Comparison of ENCODE assay signal across 23 mouse cellular contexts in genomic region chr3:92429323-92429722, GRCm38 (mm10). TPM values are rescaled to one million over a fixed set of nuclear protein-coding genes. Genes with fewer than 3 reads are reported as not detected.
DNase-seq lines count a peak whose midpoint lies in the region; ATAC-seq and TF ChIP-seq lines count a peak whose summit lies in the region.
"Had no signal": no experiment of that assay in that cellular context is flagged by ENCODE, and none has a peak within 500 bp of the region (broad histone marks: within the 10 kb centered on the region; RNA-seq: fewer than 3 reads in every experiment).

Gene Gm9774 (minus strand): TSS chr3:92429423.

- no peaks in the 10 kb centered on the region for H3K79me2 ChIP-seq in myocyte (ENCODE audit: control insufficient read depth, insufficient read depth)

- H3K4me2 ChIP-seq in hindbrain, embryonic 12.5 days (replicated peaks), result no peak within 1 kb of the TSS
- no peak within 1 kb of the TSS for H3K4me2 ChIP-seq in hindbrain, embryonic 11.5 days (replicated peaks; ENCODE audit: low read depth, low read length)
- H3K4me2 ChIP-seq in myocyte (ENCODE audit: low read depth), result no peak within 1 kb of the TSS
- no peak within 1 kb of the TSS for H3K4me2 ChIP-seq in kidney, embryonic 15.5 days
- H3K4me2 ChIP-seq: heart, embryonic 11.5 days; limb, embryonic 13.5 days; lung, embryonic 15.5 days; midbrain, embryonic 15.5 days had no signal

- no peak within 1 kb of the TSS for H3K4me3 ChIP-seq in hindbrain, embryonic 12.5 days
- no peak within 1 kb of the TSS for H3K4me3 ChIP-seq in hindbrain, embryonic 11.5 days (ENCODE audit: low read depth, low read length)
- H3K4me3 ChIP-seq in E14TG2a.4 (replicated peaks; ENCODE audit: low read length) (peak within 1 kb of the TSS; percentile 29; the same call in 1 of the 2 replicates), myocyte (no peak within 1 kb of the TSS)
- no peak within 1 kb of the TSS for H3K4me3 ChIP-seq in bone marrow, adult 2 months (replicated peaks; ENCODE audit: control insufficient read depth, low read depth, low read length)
- H3K4me3 ChIP-seq in kidney, embryonic 15.5 days (replicated peaks), result no peak within 1 kb of the TSS
- H3K4me3 ChIP-seq: erythroblast, embryonic 14.5 days; limb, embryonic 13.5 days; lung, embryonic 15.5 days; midbrain, embryonic 15.5 days had no signal

- no peak for ATAC-seq in hindbrain, embryonic 12.5 days (ENCODE audit: low FRiP score)
- ATAC-seq in hindbrain, embryonic 11.5 days (ENCODE audit: low FRiP score), result no peak
- ATAC-seq in kidney, embryonic 15.5 days (replicated peaks; ENCODE audit: low FRiP score), result no peak
- ATAC-seq: activated CD4-positive, CD25-positive, alpha-beta regulatory T cell, adult 4 months; forebrain, postnatal 0 days; midbrain, embryonic 15.5 days had no signal

- no peaks in the 10 kb centered on the region for H3K9me3 ChIP-seq in hindbrain, embryonic 12.5 days (replicated peaks)
- no peaks in the 10 kb centered on the region for H3K9me3 ChIP-seq in hindbrain, embryonic 11.5 days (ENCODE audit: control insufficient read depth, low read length)
- no peaks in the 10 kb centered on the region for H3K9me3 ChIP-seq in E14TG2a.4 (ENCODE audit: low read length)
- H3K9me3 ChIP-seq in kidney, embryonic 15.5 days (replicated peaks), result no peaks in the 10 kb centered on the region
- H3K9me3 ChIP-seq: limb, embryonic 13.5 days; lung, embryonic 15.5 days; midbrain, embryonic 15.5 days had no signal

- H3K27me3 ChIP-seq in hindbrain, embryonic 12.5 days, result no peaks in the 10 kb centered on the region
- H3K27me3 ChIP-seq in hindbrain, embryonic 11.5 days (ENCODE audit: control insufficient read depth, insufficient read depth, low read length), result no peaks in the 10 kb centered on the region
- H3K27me3 ChIP-seq in E14TG2a.4 (ENCODE audit: insufficient read depth, low read length) (no peaks in the 10 kb centered on the region), myocyte (ENCODE audit: control insufficient read depth, insufficient read depth, insufficient read length) (no peaks in the 10 kb centered on the region)
- no peaks in the 10 kb centered on the region for H3K27me3 ChIP-seq in kidney, embryonic 15.5 days
- H3K27me3 ChIP-seq: limb, embryonic 13.5 days; lung, embryonic 15.5 days; midbrain, embryonic 15.5 days had no signal

- no peak within 1 kb of the TSS for H3K27ac ChIP-seq in hindbrain, embryonic 12.5 days
- H3K27ac ChIP-seq in hindbrain, embryonic 11.5 days (ENCODE audit: low read depth, low read length), result no peak within 1 kb of the TSS
- H3K27ac ChIP-seq in bone marrow, adult 2 months (ENCODE audit: control insufficient read depth, insufficient read depth, low read depth, low read length, poor library complexity), result no peak within 1 kb of the TSS
- H3K27ac ChIP-seq in kidney, embryonic 15.5 days, result no peak within 1 kb of the TSS
- H3K27ac ChIP-seq: kidney, postnatal 0 days; limb, embryonic 13.5 days; liver, embryonic 14.5 days; lung, embryonic 15.5 days; midbrain, embryonic 15.5 days had no signal

- TF ChIP-seq POLR2A in bone marrow, adult 2 months (IDR thresholded peaks at IDR 0.05; ENCODE audit: borderline replicate concordance, control insufficient read depth, low read depth, low read length), result no peak
- TF ChIP-seq POLR2A in myocyte (IDR thresholded peaks at IDR 0.05; ENCODE audit: insufficient read length, low read depth), result no peak

- 93% methylated on average over 6 of the region's 6 CpGs for whole genome bisulfite sequencing in hindbrain, embryonic 12.5 days
- 88% methylated on average over 6 of the region's 6 CpGs for WGBS in hindbrain, embryonic 11.5 days
- 86% methylated on average over 6 of the region's 6 CpGs for WGBS in bone marrow, adult 2 months
- WGBS in kidney, embryonic 15.5 days, result 94% methylated on average over 6 of the region's 6 CpGs

- DNase-seq in hindbrain, embryonic 11.5 days (ENCODE audit: low spot score), result no peak
- DNase-seq in neural tube, embryonic 10.5 days (ENCODE audit: extremely low spot score, low spot score), result no peak
- DNase-seq: adrenal gland, postnatal 10 days; cerebellum, adult 18-20 months; cerebellum, postnatal 36 days; forebrain, postnatal 0 days; heart, postnatal 14 days; kidney, adult 11 months; right cerebral cortex, adult 18-20 months; thymus, postnatal 36 days had no signal

- TF ChIP-seq CTCF in E14TG2a.4 (conservative IDR thresholded peaks at IDR 0.05; ENCODE audit: low read length), result no peak
- TF ChIP-seq CTCF in bone marrow, adult 2 months (IDR thresholded peaks at IDR 0.05; ENCODE audit: control insufficient read depth, insufficient read depth, low read length), result no peak

- H3K4me1 ChIP-seq in hindbrain, embryonic 12.5 days, result no peaks in the 10 kb centered on the region
- no peaks in the 10 kb centered on the region for H3K4me1 ChIP-seq in hindbrain, embryonic 11.5 days (replicated peaks; ENCODE audit: control insufficient read depth, insufficient read depth, low read length)
- no peaks in the 10 kb centered on the region for H3K4me1 ChIP-seq in E14TG2a.4 (replicated peaks; ENCODE audit: low read depth, low read length)
- H3K4me1 ChIP-seq in bone marrow, adult 2 months (ENCODE audit: control insufficient read depth, insufficient read depth, low read length), result no peaks in the 10 kb centered on the region
- H3K4me1 ChIP-seq in kidney, embryonic 15.5 days, result no peaks in the 10 kb centered on the region
- H3K4me1 ChIP-seq: limb, embryonic 13.5 days; lung, embryonic 15.5 days; midbrain, embryonic 15.5 days had no signal

- no peaks in the 10 kb centered on the region for H3K36me3 ChIP-seq in hindbrain, embryonic 12.5 days
- H3K36me3 ChIP-seq in hindbrain, embryonic 11.5 days (ENCODE audit: control insufficient read depth, insufficient read depth, low read length), result no peaks in the 10 kb centered on the region
- H3K36me3 ChIP-seq in E14TG2a.4 (ENCODE audit: insufficient read depth, low read length), result no peaks in the 10 kb centered on the region
- H3K36me3 ChIP-seq in myocyte (ENCODE audit: control insufficient read depth, insufficient read depth), result no peaks in the 10 kb centered on the region
- H3K36me3 ChIP-seq in kidney, embryonic 15.5 days, result no peaks in the 10 kb centered on the region
- H3K36me3 ChIP-seq: limb, embryonic 13.5 days; lung, embryonic 15.5 days; midbrain, embryonic 15.5 days had no signal

- no peak within 1 kb of the TSS for H3K9ac ChIP-seq in hindbrain, embryonic 12.5 days
- H3K9ac ChIP-seq in hindbrain, embryonic 11.5 days (ENCODE audit: low read depth, low read length), result no peak within 1 kb of the TSS
- H3K9ac ChIP-seq in kidney, embryonic 15.5 days, result no peak within 1 kb of the TSS
- H3K9ac ChIP-seq: forebrain, postnatal 0 days; limb, embryonic 13.5 days; liver, embryonic 14.5 days; lung, embryonic 15.5 days; midbrain, embryonic 15.5 days had no signal

- H3ac ChIP-seq in myocyte (ENCODE audit: control insufficient read depth, insufficient read length), result no peak within 1 kb of the TSS

TF ChIP-seq in myocyte, 11 proteins besides CTCF, POLR2A, EP300 and RAD21:
- TF ChIP-seq POLR2AphosphoS2 (IDR thresholded peaks at IDR 0.05; ENCODE audit: insufficient read length, low read depth) (no peak), SRF (IDR thresholded peaks at IDR 0.05; ENCODE audit: control insufficient read depth, insufficient read length, low read depth) (no peak), REST (IDR thresholded peaks at IDR 0.05; ENCODE audit: insufficient read depth, insufficient read length) (no peak), TCF3 (IDR thresholded peaks at IDR 0.05; ENCODE audit: insufficient read length, low read depth) (no peak)

RNA-seq across cellular contexts. Expression of gene Gm9774, which starts in this region (rescaled TPM):
- 8.3 and 10.0 TPM in 2 replicates for polyA plus RNA-seq in hindbrain, embryonic 12.5 days (2016; fragmentation: Nextera tagmentation; extraction: Ambion mirVana)
- 5.6 and 5.9 TPM in 2 replicates for polyA plus RNA-seq in hindbrain, embryonic 11.5 days (2014; fragmentation: Nextera tagmentation; extraction: Ambion mirVana)
- 36.1 and 44.7 TPM in 2 replicates for polyA plus RNA-seq in bone marrow, adult 2 months (2011; ENCODE audit: insufficient read depth, insufficient read length, low replicate concordance, missing spikeins)
- 13.6 TPM for polyA plus RNA-seq in myocyte (2012; fragmentation: generic; extraction: Trizol)
- 7.8 and 12.5 TPM in 2 replicates for polyA plus RNA-seq in kidney, embryonic 15.5 days (2015; fragmentation: Nextera tagmentation; extraction: Ambion mirVana)
